Mouse (Mus musculus) limb, embryonic 11.5 days (tissue): ENCODE results near the gene Mul1. TPM values are rescaled to one million over a fixed set of nuclear protein-coding genes. Genes with fewer than 3 reads are reported as not detected.
A peak's percentile ranks its signal among the peaks of the same experiment; 100 is the strongest.

ENCODE experiments used
- ATAC-seq: fragments of 200-750 bp; cut with Nextera tagmentation; 2 replicates; pipeline ENCODE4 v1.8.0; 2017; ENCODE audit warnings: low read depth; ENCODE audit not compliant: insufficient number of reproducible peaks, low FRiP score, low TSS enrichment
- DNase-seq: peaks from one replicate; pipeline ENCODE4 v3.0.0-alpha.2; 2015; ENCODE audit warnings: low spot score
- H3K27ac ChIP-seq: fragments of 300-500 bp; sonication (generic); replicated peaks from 2 replicates; pipeline ENCODE4 v1.5.1; 2014; ENCODE audit warnings: low read depth, mild to moderate bottlenecking, low read length
- H3K27me3 ChIP-seq: fragments of 300-500 bp; sonication (generic); 2 replicates; pipeline ENCODE4 v1.6.1; 2014; ENCODE audit warnings: mild to moderate bottlenecking, low read length, mixed read lengths; ENCODE audit not compliant: control insufficient read depth, insufficient read depth
- H3K36me3 ChIP-seq: fragments of 300-500 bp; sonication (generic); 2 replicates; pipeline ENCODE4 v1.6.1; 2014; ENCODE audit warnings: mild to moderate bottlenecking, low read length, moderate library complexity, mixed read lengths; ENCODE audit not compliant: control insufficient read depth, insufficient read depth
- H3K4me1 ChIP-seq: fragments of 300-500 bp; sonication (generic); 2 replicates; pipeline ENCODE4 v1.6.1; 2014; ENCODE audit warnings: low read length, mixed read lengths; ENCODE audit not compliant: control insufficient read depth, insufficient read depth
- H3K4me2 ChIP-seq: fragments of 300-500 bp; sonication (generic); 2 replicates; pipeline ENCODE4 v1.6.1; 2014; ENCODE audit warnings: low read depth, mild to moderate bottlenecking, moderate library complexity; ENCODE audit not compliant: severe bottlenecking
- H3K4me3 ChIP-seq: fragments of 300-500 bp; sonication (generic); 2 replicates; pipeline ENCODE4 v1.5.1; 2014; ENCODE audit warnings: low read depth, low read length
- H3K9ac ChIP-seq: fragments of 300-500 bp; sonication (generic); 2 replicates; pipeline ENCODE4 v1.6.1; 2014; ENCODE audit warnings: mild to moderate bottlenecking, low read length
- H3K9me3 ChIP-seq: fragments of 300-500 bp; sonication (generic); 2 replicates; pipeline ENCODE4 v1.6.1; 2016; ENCODE audit warnings: low read length; ENCODE audit not compliant: control insufficient read depth
- WGBS: fragments of 180-500 bp; shearing (Covaris S2); extraction: QIAGEN DNeasy Blood & Tissue Kit; methylation state at CpG from one replicate; pipeline ENCODE4 v1.1.7; 2014; 5-methylcytosine and 5-hydroxymethylcytosine counted together
- polyA plus RNA-seq: library from polyadenylated mRNA; unstranded; fragments of >200 nt; fragmentation: Nextera tagmentation; extraction: Ambion mirVana; gene quantifications from 2 replicates; pipeline ENCODE4 v1.2.1, GENCODE M21; 2014

Mul1 gene
- 19.6 and 21.6 TPM in 2 replicates for polyA plus RNA-seq

DNA sequence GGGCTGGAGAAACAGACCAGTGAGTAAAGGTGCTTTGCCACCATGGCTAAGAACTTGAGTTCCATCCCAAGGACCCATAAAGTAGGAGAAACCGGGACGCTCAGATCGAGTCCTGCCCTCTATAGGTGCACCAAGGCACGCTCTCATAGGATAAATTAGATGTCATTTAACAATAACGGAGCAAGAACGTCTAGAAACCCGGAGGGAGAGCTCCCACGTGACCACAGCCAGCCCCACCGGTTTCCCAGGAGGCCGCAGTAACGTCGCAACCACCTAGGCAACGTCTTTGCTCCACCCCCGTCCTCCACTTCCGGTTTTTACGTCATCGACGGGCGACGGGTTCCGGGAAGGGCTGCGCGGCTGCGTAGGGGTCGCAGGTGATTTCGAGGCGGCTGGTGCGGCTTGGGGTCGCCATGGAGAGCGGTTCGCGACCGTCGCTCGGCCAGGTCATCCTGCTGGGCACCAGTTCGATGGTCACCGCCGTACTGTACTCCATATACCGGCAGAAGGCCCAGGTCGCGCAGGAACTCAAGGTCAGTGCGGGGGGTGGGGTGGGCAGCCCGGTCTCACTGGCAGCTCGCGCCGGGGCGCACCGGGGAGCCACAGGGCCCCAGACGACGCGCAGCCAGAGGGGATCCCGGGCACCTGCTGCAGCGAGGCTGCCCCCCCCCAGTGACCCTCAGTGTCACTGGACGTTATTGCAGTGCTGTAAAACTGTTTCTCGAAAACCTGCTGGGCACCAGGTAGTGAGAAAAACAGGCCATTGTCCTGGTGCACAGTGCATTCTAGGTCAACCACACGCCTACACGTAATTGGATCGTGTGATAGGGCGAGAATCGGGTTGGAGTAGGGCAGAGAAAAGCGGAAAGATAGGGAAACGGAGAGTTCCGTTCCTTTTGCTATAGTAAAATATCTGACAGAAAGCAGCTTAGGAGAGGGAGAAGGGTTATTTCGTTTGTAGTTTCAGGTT is at the start of gene Mul1:
Gene Mul1 (plus strand): TSS at position 325 of the 970 bp plus-strand sequence.
- WGBS = 1% methylated on average over 64 of the region's 64 CpGs
- Histone ChIP-seq H3K9me3 (no peaks in the 10 kb centered on the region), H3K4me2 (peak within 1 kb of the TSS; percentile 89), H3K36me3 (peaks cover 15% of the 10 kb centered on the region; the same call in 1 of the 2 replicates), H3K27me3 (no peaks in the 10 kb centered on the region), H3K4me3 (peak within 1 kb of the TSS; percentile 97), H3K4me1 (peaks cover 8% of the 10 kb centered on the region), H3K27ac (no peak within 1 kb of the TSS), H3K9ac (peak within 1 kb of the TSS; percentile 83)
- ATAC-seq (peak; percentile 87), DNase-seq (peak; percentile 99)

DNA sequence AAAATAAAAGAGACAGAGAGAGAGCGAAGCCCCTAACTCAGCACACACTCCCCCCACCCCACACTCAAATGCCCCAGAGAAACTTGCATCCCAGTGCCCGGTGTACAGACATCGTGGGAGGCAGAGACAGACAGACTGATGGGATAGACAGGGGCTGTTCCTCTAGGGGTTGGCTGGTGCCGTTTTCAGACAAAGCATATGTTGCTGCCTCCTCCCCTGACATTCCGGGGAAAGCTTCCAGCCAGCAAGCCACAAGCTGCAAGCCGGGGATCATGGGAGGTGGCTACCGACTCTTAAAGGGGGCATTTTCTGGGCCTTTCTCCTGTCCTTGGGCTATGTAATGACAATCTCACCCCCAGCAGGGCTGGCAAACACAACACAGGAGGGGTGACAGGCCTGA is 40.8 kb upstream of the Mul1 start:
- no peak for DNase-seq
- ATAC-seq = no peak
- no peak overlapping the region for H3K9ac ChIP-seq
- H3K9me3 ChIP-seq = no peaks in the 10 kb centered on the region
- no peak overlapping the region for H3K27ac ChIP-seq
- H3K4me3 ChIP-seq = no peak overlapping the region
- 69% methylated on average over 7 of the region's 7 CpGs for WGBS
- H3K36me3 ChIP-seq = no peaks in the 10 kb centered on the region
- H3K4me1 ChIP-seq = peaks cover 7% of the 10 kb centered on the region
- peaks cover 57% of the 10 kb centered on the region for H3K27me3 ChIP-seq
- no peak overlapping the region for H3K4me2 ChIP-seq

DNA sequence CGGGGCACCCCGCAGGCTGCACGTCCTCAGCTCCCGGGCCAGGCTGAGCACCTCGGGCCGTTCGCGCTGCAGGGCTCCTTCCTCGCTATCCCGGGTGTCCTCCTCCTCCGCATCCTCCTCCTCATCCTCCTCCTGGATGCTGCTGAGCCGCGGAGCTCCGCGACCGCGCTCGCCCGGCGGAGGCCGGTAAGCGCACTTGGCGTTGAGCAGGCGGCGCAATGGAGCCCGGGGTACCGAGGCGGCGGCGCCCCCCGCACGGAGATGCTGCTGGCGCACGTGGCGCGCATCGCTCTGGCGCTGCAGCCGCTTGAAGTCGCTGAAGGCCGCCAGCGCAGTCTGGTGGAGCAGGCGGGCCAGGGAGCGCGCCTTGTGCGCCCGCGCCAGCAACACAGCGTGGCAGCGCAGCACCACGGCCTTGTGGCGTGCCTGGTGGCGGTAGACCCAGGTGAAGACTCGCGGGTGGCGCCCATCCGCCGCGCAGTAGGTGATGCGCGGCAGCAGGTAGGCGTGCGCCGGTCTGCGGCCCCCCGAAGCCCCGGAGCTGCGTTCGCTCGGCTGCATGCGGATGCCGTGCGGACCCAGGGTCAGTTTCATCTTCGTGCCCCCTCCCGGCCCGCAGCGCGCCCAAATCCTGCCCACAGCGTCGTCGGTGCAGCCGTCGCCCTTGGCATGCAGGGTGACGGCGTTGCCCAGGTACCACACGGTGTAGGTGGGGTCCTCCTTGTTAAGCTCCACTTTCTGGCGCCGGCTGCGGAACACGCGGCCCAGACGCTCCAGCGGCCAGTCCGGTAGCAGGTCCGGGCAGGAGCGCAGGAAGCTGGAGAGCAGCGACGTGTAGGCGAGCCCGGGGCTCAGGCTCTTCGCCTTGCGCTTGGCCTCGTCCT is 39.1 kb upstream of the Mul1 start:
- under 1% methylated on average over 86 of the region's 103 CpGs for WGBS
- DNase-seq = peak; percentile 48
- Histone ChIP-seq H3K9ac (peak overlapping the region; percentile 32; the same call in 1 of the 2 replicates), H3K9me3 (no peaks in the 10 kb centered on the region), H3K27me3 (peaks cover 57% of the 10 kb centered on the region), H3K4me2 (peak overlapping the region; percentile 66), H3K27ac (no peak overlapping the region), H3K4me3 (peak overlapping the region; percentile 36), H3K36me3 (no peaks in the 10 kb centered on the region), H3K4me1 (peaks cover 7% of the 10 kb centered on the region)
- 0 out of 2 replicates have a peak, but pooled peaks have one; percentile 44 for ATAC-seq

- H3K36me3 ChIP-seq = no peaks in the 10 kb centered on the region
- WGBS = under 1% methylated on average over 46 of the region's 46 CpGs
- H3K9me3 ChIP-seq = no peaks in the 10 kb centered on the region
- no peak within 1 kb of the TSS for H3K27ac ChIP-seq
- peak; percentile 59 for DNase-seq
- no peak for ATAC-seq
- peak within 1 kb of the TSS; percentile 36 for H3K4me3 ChIP-seq
- peak within 1 kb of the TSS; percentile 32; the same call in 1 of the 2 replicates for H3K9ac ChIP-seq
- H3K4me2 ChIP-seq = peak within 1 kb of the TSS; percentile 66
- H3K27me3 ChIP-seq = peaks cover 57% of the 10 kb centered on the region
- H3K4me1 ChIP-seq = peaks cover 7% of the 10 kb centered on the region
Measured at GRCm38 (mm10) chr4:138395971-138396645, 38.4 kb upstream of the Mul1 start, which contains the start of gene Fam43b. TSS of gene Fam43b (minus strand) at chr4:138396528.

DNA sequence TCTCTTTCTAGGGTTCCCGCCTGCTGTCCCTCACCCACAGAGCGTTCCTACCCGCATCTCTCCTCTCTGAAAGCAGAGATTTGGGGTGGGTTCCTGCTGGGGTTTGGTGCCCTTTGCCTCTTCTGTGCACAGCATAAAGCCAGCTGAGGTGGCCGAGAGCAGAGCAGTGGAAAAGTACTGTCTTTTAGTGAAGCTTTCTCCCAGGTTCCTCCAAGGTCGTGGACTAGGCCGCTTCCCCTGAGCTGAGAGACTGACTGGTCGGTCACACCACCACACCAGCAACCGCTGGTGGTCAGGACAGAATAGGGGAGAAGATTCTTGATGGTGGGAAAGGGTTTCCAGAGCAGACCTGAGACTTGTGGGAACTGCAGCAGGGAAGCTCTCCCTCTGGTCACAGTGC is 37.8 kb upstream of the Mul1 start:
- DNase-seq (no peak), ATAC-seq (no peak)
- H3K4me2 ChIP-seq = peak overlapping the region; percentile 66; the same call in 1 of the 2 replicates
- H3K27ac ChIP-seq = no peak overlapping the region
- no peak overlapping the region; the same call in 1 of the 2 replicates for H3K4me3 ChIP-seq
- H3K9me3 ChIP-seq = no peaks in the 10 kb centered on the region
- WGBS = 5% methylated on average over 8 of the region's 8 CpGs
- no peak overlapping the region for H3K9ac ChIP-seq
- H3K4me1 ChIP-seq = peaks cover 7% of the 10 kb centered on the region
- peaks cover 57% of the 10 kb centered on the region for H3K27me3 ChIP-seq
- no peaks in the 10 kb centered on the region for H3K36me3 ChIP-seq

DNA sequence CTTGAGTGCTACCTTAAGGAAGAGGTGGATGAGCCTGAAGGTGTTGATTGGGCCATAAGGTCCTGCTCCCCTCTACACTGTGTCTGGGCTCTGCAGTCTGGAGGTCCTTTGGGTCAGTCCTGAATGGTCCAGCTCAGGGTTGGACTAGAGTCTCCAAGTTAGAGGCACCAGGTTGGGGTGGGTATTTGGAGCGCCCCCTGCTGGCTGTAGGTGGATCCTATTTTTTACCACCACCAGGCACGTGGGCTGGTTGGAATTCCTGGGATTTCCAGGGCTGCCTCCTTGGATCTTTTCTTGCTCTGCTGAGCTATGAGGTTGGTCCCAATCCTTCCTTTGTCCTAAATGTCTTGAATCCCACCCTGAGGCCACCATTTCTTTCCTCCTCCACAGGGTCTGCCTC is 29.7 kb upstream of the Mul1 start:
- Histone ChIP-seq H3K4me1 (no peaks in the 10 kb centered on the region), H3K27ac (no peak overlapping the region), H3K36me3 (no peaks in the 10 kb centered on the region), H3K4me2 (no peak overlapping the region), H3K27me3 (no peaks in the 10 kb centered on the region), H3K4me3 (no peak overlapping the region), H3K9me3 (no peaks in the 10 kb centered on the region), H3K9ac (no peak overlapping the region)
- 6% methylated on average over 2 of the region's 2 CpGs for WGBS
- ATAC-seq = no peak
- peak; percentile 39 for DNase-seq

DNA sequence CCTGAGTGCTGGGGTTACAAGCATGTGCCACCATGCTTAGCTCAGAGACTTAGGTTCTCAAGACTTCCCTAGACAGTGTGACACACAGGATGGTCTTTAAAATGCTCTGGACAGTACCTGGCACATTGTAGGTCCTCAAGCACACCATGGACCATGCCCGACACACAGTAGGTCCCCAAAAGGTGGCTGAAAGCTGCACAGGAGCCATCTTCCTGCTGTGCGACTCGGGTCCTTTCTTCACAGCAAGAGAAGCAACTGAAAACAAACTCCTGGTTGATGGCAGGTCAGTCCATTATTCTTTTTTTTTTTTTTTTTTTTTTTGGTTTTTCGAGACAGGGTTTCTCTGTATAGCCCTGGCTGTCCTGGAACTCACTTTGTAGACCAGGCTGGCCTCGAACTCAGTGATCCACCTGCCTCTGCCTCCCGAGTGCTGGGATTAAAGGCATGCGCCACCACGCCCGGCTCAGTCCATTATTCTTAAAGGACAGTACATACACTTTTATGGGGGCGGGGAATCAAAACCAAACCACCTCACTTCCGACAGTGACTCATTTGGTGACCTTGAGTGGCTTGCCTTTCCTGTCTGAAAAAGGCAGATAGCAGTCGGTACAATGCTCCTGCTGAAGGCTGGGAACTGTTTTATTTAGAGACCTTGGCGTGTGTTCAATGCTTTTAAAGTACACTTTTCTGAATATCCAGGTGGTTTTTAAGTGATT is 26.8 kb upstream of the Mul1 start:
- DNase-seq = no peak
- Histone ChIP-seq H3K9ac (no peak overlapping the region), H3K4me3 (no peak overlapping the region), H3K36me3 (no peaks in the 10 kb centered on the region), H3K27ac (no peak overlapping the region), H3K4me2 (no peak overlapping the region), H3K4me1 (no peaks in the 10 kb centered on the region), H3K27me3 (0 out of 2 replicates have a peak, but pooled peaks cover 4% of the 10 kb centered on the region), H3K9me3 (no peaks in the 10 kb centered on the region)
- WGBS = 83% methylated on average over 12 of the region's 13 CpGs
- no peak for ATAC-seq
